Mouse (Mus musculus) hindbrain, embryonic 13.5 days (tissue): Measurements from ENCODE around the gene Snapc5. TPM values are rescaled to one million over a fixed set of nuclear protein-coding genes. Genes with fewer than 3 reads are reported as not detected.
"Not testable (repeated sequence)": the region's sequence is repeated elsewhere in the genome, so short reads cannot be mapped to it uniquely, and the experiment has no call there.

Experiments used
- ATAC-seq: fragments of 200-750 bp; cut with Nextera tagmentation; 2 replicates; pipeline ENCODE4 v1.8.0; 2017; ENCODE audit warnings: moderate TSS enrichment; ENCODE audit not compliant: low FRiP score
- H3K27ac ChIP-seq: fragments of 300-500 bp; sonication (generic); 2 replicates; pipeline ENCODE4 v1.5.1; 2015; ENCODE audit warnings: inconsistent platforms, mild to moderate bottlenecking, moderate library complexity
- H3K27me3 ChIP-seq: fragments of 300-500 bp; sonication (generic); 2 replicates; pipeline ENCODE4 v1.6.1; 2015; ENCODE audit warnings: mild to moderate bottlenecking, inconsistent platforms
- H3K36me3 ChIP-seq: fragments of 300-500 bp; sonication (generic); 2 replicates; pipeline ENCODE4 v1.6.1; 2015; ENCODE audit warnings: mild to moderate bottlenecking, inconsistent platforms
- H3K4me1 ChIP-seq: fragments of 300-500 bp; sonication (generic); replicated peaks from 2 replicates; pipeline ENCODE4 v1.6.1; 2015; ENCODE audit warnings: inconsistent platforms
- H3K4me2 ChIP-seq: fragments of 300-500 bp; sonication (generic); 2 replicates; pipeline ENCODE4 v1.6.1; 2015; ENCODE audit warnings: inconsistent platforms, mild to moderate bottlenecking, moderate library complexity
- H3K4me3 ChIP-seq: fragments of 300-500 bp; sonication (generic); 2 replicates; pipeline ENCODE4 v1.5.1; 2015; ENCODE audit warnings: mild to moderate bottlenecking, inconsistent platforms
- H3K9ac ChIP-seq: fragments of 300-500 bp; sonication (generic); 2 replicates; pipeline ENCODE4 v1.6.1; 2015; ENCODE audit warnings: mild to moderate bottlenecking, inconsistent platforms
- H3K9me3 ChIP-seq: fragments of 300-500 bp; sonication (generic); 2 replicates; pipeline ENCODE4 v1.6.1; 2016; ENCODE audit warnings: inconsistent platforms
- WGBS: fragments of 180-500 bp; shearing (Covaris S2); methylation state at CpG from one replicate; pipeline ENCODE4 v1.1.7; 2015; 5-methylcytosine and 5-hydroxymethylcytosine counted together
- polyA plus RNA-seq: library from polyadenylated mRNA; unstranded; fragments of >200 nt; fragmentation: Nextera tagmentation; extraction: Ambion mirVana; gene quantifications from 2 replicates; pipeline ENCODE4 v1.2.1, GENCODE M21; 2015

The Snapc5 gene
- polyA plus RNA-seq: 40.5 and 40.8 TPM in 2 replicates

DNA sequence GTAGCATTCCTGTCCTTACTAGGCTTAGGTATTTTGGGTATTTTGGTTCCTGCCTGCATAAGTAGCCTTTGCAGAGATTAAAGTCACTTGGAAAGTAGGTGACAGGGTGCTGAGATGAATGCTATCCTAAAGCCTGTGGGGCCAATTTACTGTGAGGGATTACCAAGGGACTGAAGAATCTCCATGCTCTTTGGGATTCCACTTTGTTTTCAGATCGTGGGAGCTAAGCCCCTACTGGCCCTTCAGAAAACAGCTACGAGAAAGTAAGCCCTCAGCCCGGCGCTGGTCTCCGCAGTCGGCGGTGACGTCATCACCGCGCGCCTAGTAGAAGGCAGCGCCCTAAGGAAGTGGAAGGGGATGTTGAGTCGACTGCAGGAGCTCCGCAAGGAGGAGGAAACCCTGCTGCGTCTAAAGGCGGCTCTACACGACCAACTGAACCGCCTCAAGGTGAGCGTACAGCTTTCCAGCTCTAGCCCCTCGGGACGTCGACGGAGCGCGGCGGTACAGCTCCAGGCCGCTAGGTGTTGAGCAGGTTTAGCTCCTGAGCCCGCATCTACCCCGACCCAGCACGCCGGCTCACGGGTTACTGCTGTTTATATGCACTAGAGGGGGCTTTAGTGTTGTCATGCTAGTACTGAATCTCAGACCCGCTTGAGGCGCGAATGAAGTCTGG is at the start of gene Snapc5:
Gene Snapc5 (plus strand): TSS at position 301 of the 673 bp plus-strand sequence.
- H3K9ac ChIP-seq: peak within 1 kb of the TSS; percentile 76
- WGBS: under 1% methylated on average over 35 of the region's 35 CpGs
- H3K27ac ChIP-seq: peak within 1 kb of the TSS; percentile 85
- no peaks in the 10 kb centered on the region for H3K27me3 ChIP-seq
- H3K4me1 ChIP-seq: peaks cover 30% of the 10 kb centered on the region
- peak; percentile 97 for ATAC-seq
- peaks cover 68% of the 10 kb centered on the region for H3K36me3 ChIP-seq
- peak within 1 kb of the TSS; percentile 59 for H3K4me3 ChIP-seq
- no peaks in the 10 kb centered on the region for H3K9me3 ChIP-seq
- H3K4me2 ChIP-seq: peak within 1 kb of the TSS; percentile 56

DNA sequence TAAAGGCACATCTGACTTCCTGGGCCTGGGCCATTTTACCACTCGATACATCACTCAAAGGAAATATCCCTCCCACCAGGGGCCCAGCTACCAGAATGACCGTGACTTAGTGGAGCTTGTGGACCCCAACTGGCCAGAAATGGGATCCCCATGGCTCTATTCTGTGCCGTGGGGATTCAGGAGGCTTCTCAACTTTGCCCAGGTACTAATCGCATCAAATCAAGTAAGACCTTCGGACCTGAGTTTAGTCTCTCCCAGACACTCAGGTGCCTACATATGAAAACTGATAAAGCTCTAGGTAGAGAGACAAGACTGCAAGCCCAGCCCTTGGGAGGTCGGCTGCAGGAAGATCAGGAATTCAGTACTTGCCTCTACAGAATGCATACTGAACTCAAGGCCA is 47.5 kb upstream of the Snapc5 start:
- H3K4me3 ChIP-seq: no peak overlapping the region
- no peak overlapping the region for H3K4me2 ChIP-seq
- 90% methylated on average over 6 of the region's 6 CpGs for WGBS
- H3K36me3 ChIP-seq: no peaks in the 10 kb centered on the region
- no peak overlapping the region for H3K27ac ChIP-seq
- H3K9me3 ChIP-seq: no peaks in the 10 kb centered on the region
- no peak overlapping the region for H3K9ac ChIP-seq
- H3K4me1 ChIP-seq: no peaks in the 10 kb centered on the region
- no peak for ATAC-seq
- H3K27me3 ChIP-seq: no peaks in the 10 kb centered on the region

DNA sequence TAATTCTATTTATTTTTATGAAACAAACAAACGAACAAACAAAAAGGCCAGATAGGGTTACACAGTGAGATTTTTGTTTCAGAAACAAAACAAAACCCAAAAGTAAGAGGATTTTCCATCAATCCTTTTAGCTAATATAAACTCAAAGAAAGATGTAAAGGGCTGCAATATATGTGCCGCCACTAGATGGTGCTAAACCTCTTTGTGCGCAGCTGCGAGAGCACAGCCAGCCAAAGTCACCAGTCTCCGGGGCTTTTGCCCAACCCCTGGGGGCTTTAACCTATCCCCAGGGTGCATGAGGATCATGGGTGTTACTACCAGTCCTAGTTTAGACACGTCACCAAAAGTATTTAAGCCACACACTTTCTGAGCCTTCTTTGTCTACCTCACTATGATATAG is 40.2 kb upstream of the Snapc5 start:
- H3K27ac ChIP-seq, H3K36me3 ChIP-seq, H3K9ac ChIP-seq, H3K4me3 ChIP-seq, H3K27me3 ChIP-seq, H3K4me1 ChIP-seq, H3K9me3 ChIP-seq, ATAC-seq, H3K4me2 ChIP-seq: not testable (repeated sequence)
- WGBS: 10% methylated on average over 6 of the region's 6 CpGs

DNA sequence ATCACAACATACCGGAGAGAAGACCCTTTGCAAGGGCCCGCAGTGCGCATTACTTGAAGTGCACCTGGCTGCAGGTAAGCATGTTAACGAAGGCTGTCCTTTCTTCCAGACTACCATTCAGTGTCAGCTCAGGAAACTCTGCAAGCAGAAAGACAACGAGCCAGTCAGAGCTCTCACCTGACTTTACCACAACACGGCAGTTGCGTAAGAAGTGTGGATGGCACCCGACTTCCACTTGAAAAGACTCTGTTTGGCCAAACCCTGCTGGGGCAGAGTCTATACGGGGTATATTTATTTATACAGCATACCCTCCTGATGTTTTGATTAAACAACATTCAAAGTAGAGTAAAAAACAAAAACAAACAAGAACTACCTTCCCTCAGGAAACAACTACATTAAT is 39.2 kb upstream of the Snapc5 start:
- H3K4me3 ChIP-seq: no peak overlapping the region
- no peak overlapping the region for H3K4me2 ChIP-seq
- H3K9ac ChIP-seq: no peak overlapping the region
- no peak overlapping the region for H3K27ac ChIP-seq
- no peaks in the 10 kb centered on the region for H3K27me3 ChIP-seq
- no peaks in the 10 kb centered on the region for H3K9me3 ChIP-seq
- H3K4me1 ChIP-seq: no peaks in the 10 kb centered on the region
- no peaks in the 10 kb centered on the region for H3K36me3 ChIP-seq
- ATAC-seq: no peak
- 91% methylated on average over 9 of the region's 9 CpGs for WGBS

DNA sequence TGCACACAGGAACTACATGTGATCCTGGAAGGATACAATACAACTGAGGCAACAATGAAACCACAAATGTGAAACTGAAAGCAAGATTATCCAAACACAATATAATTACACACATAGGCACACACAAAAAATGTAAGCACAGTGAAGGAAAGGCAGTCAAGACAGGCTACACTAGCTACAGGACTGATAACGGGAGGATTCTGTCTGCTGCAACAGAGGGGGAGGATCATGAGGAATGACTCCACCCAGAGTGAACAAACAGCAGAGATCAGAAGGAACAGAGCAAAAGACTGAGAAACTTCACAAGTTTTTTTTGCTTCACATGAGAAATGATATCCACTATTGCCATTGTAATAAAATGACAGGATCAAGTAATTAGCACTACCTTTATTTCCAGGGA is 22.4 kb upstream of the Snapc5 start:
- H3K4me1 ChIP-seq: no peaks in the 10 kb centered on the region
- no peak overlapping the region for H3K27ac ChIP-seq
- H3K4me2 ChIP-seq: no peak overlapping the region
- H3K9ac ChIP-seq: no peak overlapping the region
- H3K9me3 ChIP-seq: no peaks in the 10 kb centered on the region
- H3K27me3 ChIP-seq: no peaks in the 10 kb centered on the region
- WGBS: 87% methylated on average over 1 of the region's 1 CpGs
- H3K4me3 ChIP-seq: no peak overlapping the region
- H3K36me3 ChIP-seq: peaks cover 12% of the 10 kb centered on the region
- no peak for ATAC-seq

DNA sequence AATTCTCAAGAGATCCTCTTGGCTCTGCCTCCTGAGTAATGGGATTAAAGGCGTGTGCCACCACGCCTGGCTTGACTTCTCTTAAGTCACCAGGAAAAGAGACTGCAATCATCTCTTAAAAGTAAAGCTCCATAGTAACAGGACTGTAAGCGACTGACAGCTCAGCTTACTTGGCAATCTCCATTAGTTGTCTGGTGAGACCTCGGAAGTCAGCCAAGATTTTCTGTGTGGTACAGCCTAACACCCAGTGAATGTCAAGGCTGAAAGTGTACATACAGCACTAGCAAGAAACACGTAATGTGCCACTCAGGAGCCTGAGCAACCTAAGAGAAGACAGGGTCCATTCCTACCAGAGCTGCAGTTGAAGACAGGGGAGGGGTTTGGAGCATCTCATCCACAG is 18.6 kb upstream of the Snapc5 start:
- H3K4me2 ChIP-seq: no peak overlapping the region
- H3K36me3 ChIP-seq: peaks cover 9% of the 10 kb centered on the region
- no peaks in the 10 kb centered on the region for H3K9me3 ChIP-seq
- H3K4me1 ChIP-seq: no peaks in the 10 kb centered on the region
- WGBS: 98% methylated on average over 5 of the region's 5 CpGs
- no peak overlapping the region for H3K9ac ChIP-seq
- no peak overlapping the region for H3K27ac ChIP-seq
- ATAC-seq: no peak
- H3K4me3 ChIP-seq: no peak overlapping the region
- H3K27me3 ChIP-seq: no peaks in the 10 kb centered on the region

DNA sequence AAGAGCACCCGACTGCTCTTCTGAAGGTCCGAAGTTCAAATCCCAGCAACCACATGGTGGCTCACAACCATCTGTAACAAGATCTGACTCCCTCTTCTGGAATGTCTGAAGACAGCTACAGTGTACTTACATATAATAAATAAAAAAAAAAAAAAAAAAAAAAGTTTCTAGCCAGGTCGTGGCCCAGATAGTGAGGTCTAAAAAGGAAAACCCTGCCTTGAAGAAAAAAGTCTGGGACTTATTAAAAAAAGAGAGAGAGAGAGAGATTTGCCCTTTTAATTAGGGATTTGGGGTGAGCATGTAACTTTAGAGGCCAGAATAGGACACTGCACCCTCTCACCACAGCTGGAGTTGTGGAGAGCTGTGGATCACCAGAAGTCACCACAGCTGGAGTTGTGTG is 9.1 kb upstream of the Snapc5 start:
- not testable (repeated sequence) for ATAC-seq, H3K36me3 ChIP-seq, H3K27me3 ChIP-seq, H3K27ac ChIP-seq, H3K9me3 ChIP-seq, H3K4me3 ChIP-seq, H3K4me2 ChIP-seq, H3K9ac ChIP-seq
- peaks cover 18% of the 10 kb centered on the region for H3K4me1 ChIP-seq
- 96% methylated on average over 3 of the region's 3 CpGs for WGBS

DNA sequence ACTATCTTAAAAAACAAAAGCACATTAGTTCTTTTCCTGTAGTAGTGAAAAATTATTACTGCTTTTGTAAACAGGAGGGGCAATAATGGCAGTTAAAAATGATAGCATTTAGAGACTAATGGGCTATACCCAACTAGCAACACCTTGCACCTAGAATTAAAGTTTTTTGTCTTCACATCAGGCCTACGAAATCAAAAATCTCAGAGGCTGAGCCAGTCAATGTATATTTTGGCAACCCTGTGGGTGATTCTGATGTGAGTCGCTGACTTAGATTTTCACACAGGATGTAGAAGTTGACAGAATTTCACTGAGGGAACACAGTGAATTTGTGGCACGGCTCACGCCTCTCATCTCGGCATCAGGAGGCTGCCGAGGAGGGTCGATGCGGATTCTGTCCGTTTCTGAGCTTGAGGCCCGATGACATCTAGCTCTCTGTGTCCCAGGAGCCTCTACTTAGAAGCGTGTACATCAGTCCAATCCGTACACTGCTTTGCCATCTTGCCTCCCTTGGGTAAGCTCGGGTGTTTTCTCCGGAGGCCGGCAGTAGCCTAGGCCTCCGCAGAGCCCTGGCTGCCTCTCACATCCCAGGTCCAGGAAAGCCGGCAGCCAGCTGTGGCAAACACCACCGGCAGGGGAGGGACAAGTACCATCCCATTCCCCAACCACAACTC is 6.8 kb upstream of the Snapc5 start:
- Histone ChIP-seq H3K4me1 (peaks cover 25% of the 10 kb centered on the region), H3K36me3 (peaks cover 26% of the 10 kb centered on the region), H3K9ac (peak overlapping the region; percentile 78), H3K4me2 (peak overlapping the region; percentile 83), H3K27me3 (no peaks in the 10 kb centered on the region), H3K27ac (peak overlapping the region; percentile 85), H3K9me3 (no peaks in the 10 kb centered on the region), H3K4me3 (peak overlapping the region; percentile 93)
- WGBS: 3% methylated on average over 18 of the region's 18 CpGs
- ATAC-seq: peak; percentile 66

DNA sequence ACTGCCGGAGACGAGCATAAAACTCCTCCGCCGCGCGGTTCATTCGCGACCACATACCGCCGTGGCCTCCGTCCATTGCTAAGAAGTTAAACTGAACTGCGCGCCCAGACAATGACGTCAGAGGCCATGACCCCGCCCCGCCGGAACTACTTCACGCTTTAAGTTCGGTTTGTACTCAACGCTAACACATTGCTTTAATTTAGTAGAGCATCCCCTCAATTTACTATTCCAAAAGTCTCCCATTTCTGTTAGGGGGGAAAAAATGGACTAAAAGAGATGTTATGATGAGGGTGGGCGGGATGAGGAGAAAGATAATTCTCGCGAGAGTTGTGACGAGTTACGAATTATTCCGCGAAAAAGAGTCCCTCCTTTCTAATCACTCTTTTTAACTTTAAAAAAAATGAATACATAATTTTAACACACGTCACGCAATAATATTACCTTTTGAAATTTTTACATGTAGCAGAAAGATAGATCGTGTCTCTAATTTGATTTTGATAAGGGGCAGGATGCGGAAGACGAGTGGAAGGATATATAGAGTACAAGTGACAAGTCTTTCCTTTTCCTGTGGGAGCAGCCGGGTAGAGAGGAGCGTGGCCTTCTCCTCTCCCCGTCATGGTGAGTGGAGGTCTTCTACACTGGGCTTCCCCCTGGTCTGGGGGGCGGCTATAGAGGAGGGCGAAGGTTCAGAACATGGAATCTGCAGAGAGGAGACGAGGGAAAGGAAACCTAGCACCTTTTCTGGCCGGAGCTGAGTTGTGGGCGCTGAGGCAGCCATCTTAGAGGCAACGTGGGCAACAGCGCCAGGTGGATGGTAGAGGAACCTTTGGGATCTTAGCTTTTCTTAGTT is 6.0 kb upstream of the Snapc5 start, which contains the start of the genes Zwilch and Rpl4:
Gene Zwilch (minus strand): TSS at position 289 of the 850 bp plus-strand sequence.
Gene Rpl4 (plus strand): TSS at position 560 of the 850 bp plus-strand sequence.
- Histone ChIP-seq H3K36me3 (peaks cover 33% of the 10 kb centered on the region), H3K4me2 (peak within 1 kb of the TSS; percentile 83), H3K27ac (peak within 1 kb of the TSS; percentile 85), H3K9ac (peak within 1 kb of the TSS; percentile 88), H3K4me3 (peak within 1 kb of the TSS; percentile 93), H3K9me3 (no peaks in the 10 kb centered on the region), H3K4me1 (peaks cover 25% of the 10 kb centered on the region), H3K27me3 (no peaks in the 10 kb centered on the region)
- WGBS: under 1% methylated on average over 42 of the region's 42 CpGs
- ATAC-seq: peak; percentile 92

DNA sequence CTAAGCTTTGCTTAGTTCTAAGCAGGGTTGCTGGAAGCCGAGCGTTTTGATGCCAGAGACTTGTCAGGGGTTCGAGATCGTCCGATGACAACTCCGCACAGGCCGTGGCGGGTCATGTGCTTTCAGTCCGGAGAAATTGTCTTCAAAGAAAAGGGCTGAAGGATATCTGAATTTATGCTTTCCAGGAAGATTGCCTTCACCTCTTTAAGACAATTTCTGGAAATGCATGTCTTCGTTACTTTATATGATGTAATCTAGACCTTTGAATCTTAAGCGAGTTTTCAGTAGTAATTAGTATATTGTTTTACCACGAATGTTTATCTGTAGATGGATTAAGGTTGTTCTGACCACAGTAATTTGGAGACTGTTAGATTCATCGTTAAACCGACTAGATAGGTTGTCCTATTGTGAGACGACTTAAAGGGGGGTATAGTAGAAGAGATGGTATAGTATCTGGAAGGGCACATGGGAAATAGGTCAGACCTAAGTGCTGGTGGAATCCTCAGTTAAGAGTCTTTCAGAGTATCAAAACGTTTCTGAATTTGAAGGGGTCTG is 5.3 kb upstream of the Snapc5 start:
- H3K4me1 ChIP-seq: peaks cover 30% of the 10 kb centered on the region
- peak overlapping the region; percentile 83 for H3K4me2 ChIP-seq
- no peak; the same call in 1 of the 2 replicates for ATAC-seq
- under 1% methylated on average over 16 of the region's 16 CpGs for WGBS
- peak overlapping the region; percentile 93 for H3K4me3 ChIP-seq
- H3K36me3 ChIP-seq: peaks cover 40% of the 10 kb centered on the region
- H3K9me3 ChIP-seq: no peaks in the 10 kb centered on the region
- H3K27me3 ChIP-seq: no peaks in the 10 kb centered on the region
- H3K27ac ChIP-seq: peak overlapping the region; percentile 84
- peak overlapping the region; percentile 88 for H3K9ac ChIP-seq

DNA sequence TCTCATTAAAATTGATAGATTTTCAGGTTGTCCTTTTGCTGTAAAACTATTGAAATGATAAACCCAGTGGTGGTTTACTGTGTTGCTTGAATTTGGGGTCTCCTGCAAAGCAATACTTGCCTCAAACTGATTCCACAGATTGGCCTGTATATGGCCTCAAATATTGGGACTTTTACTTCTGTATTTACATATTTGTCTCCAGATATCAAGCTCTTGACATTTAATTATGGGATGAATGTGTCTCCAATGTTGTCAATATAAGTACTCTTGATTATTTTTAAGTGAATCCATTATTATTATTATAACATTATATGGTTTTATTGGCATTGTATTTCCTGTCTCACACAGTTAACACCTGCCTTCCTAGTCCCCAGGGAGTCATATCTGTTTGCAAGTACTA is 4.7 kb upstream of the Snapc5 start:
- no peak overlapping the region for H3K27ac ChIP-seq
- peak overlapping the region; percentile 83 for H3K4me2 ChIP-seq
- no peaks in the 10 kb centered on the region for H3K9me3 ChIP-seq
- peaks cover 40% of the 10 kb centered on the region for H3K36me3 ChIP-seq
- no peaks in the 10 kb centered on the region for H3K27me3 ChIP-seq
- peaks cover 32% of the 10 kb centered on the region for H3K4me1 ChIP-seq
- H3K9ac ChIP-seq: peak overlapping the region; percentile 88
- ATAC-seq: no peak
- peak overlapping the region; percentile 93 for H3K4me3 ChIP-seq

DNA sequence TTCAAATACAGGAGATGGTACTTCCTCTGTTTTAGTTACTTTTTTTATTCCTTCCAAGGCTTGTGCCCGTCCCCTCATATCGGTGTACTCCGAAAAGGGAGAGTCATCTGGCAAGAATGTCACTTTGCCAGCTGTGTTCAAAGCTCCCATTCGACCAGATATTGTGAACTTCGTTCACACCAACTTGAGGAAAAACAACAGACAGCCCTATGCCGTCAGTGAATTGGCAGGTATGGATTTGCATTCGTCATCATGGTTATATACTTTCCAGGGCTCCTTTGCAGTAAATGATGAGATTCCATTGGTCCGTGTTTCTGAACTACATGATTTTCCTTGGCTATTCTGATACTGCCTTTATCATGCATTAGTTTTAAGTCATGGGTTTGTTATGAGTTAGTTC is 4.3 kb upstream of the Snapc5 start:
- no peak for ATAC-seq
- peak overlapping the region; percentile 39; the same call in 1 of the 2 replicates for H3K9ac ChIP-seq
- H3K9me3 ChIP-seq: no peaks in the 10 kb centered on the region
- peaks cover 35% of the 10 kb centered on the region for H3K4me1 ChIP-seq
- WGBS: 75% methylated on average over 8 of the region's 8 CpGs
- H3K27me3 ChIP-seq: no peaks in the 10 kb centered on the region
- H3K27ac ChIP-seq: no peak overlapping the region
- H3K4me3 ChIP-seq: peak overlapping the region; percentile 93
- peaks cover 40% of the 10 kb centered on the region for H3K36me3 ChIP-seq
- H3K4me2 ChIP-seq: peak overlapping the region; percentile 83
